Mouse (Mus musculus) erythroblast, adult 5-6 weeks (primary cell): Measurements from ENCODE around the gene 9130230L23Rik. TPM values are rescaled to one million over a fixed set of nuclear protein-coding genes. Genes with fewer than 3 reads are reported as not detected.

Experiments used
- total RNA-seq, 2 experiments: library from RNA; stranded (forward) in 1 of 2; stranded (reverse) in 1 of 2; fragments of 150-400 nt in 1 of 2; fragments of 200-764, 138-1000 nt in 1 of 2; gene quantifications; 2 replicates each; pipeline versions ENCODE4 v1.2.3 to v1.2.4; 2015 to 2017; ENCODE audit warnings: low replicate concordance in 2 of 2

Gene 9130230L23Rik
- total RNA-seq, 2 experiments from 2014 or later = not detected

Other genes starting within 250 kb of the 9130230L23Rik start
- 6.0 and 23.2 TPM in 2 replicates for gene N4bp2, start 240.8 kb downstream of the 9130230L23Rik start, total RNA-seq (2015; ENCODE audit: low replicate concordance)
- 14.5 and 18.7 TPM in 2 replicates for gene N4bp2, start 240.8 kb downstream of the 9130230L23Rik start, total RNA-seq (2017; ENCODE audit: low replicate concordance)
- 2.1 and 2.5 TPM in 2 replicates for gene Rhoh, start 143.1 kb downstream of the 9130230L23Rik start, total RNA-seq (2015; ENCODE audit: low replicate concordance)
- 1.0 and 3.3 TPM in 2 replicates for gene Rhoh, start 143.1 kb downstream of the 9130230L23Rik start, total RNA-seq (2017; ENCODE audit: low replicate concordance)
- not detected in 2 replicates for gene Chrna9, start 69.4 kb downstream of the 9130230L23Rik start, total RNA-seq (2015; ENCODE audit: low replicate concordance)
- gene Chrna9, start 69.4 kb downstream of the 9130230L23Rik start, total RNA-seq (2017; ENCODE audit: low replicate concordance) = not detected in 2 replicates
- gene Rbm47, start 168.8 kb upstream of the 9130230L23Rik start, total RNA-seq (2015; ENCODE audit: low replicate concordance) = 2.5 and 5.6 TPM in 2 replicates
- gene Rbm47, start 168.8 kb upstream of the 9130230L23Rik start, total RNA-seq (2017; ENCODE audit: low replicate concordance) = 0.68 and 3.8 TPM in 2 replicates